Mouse (Mus musculus) C2C12 (cell line): ENCODE measurements around the gene Rhof. TPM values are rescaled to one million over a fixed set of nuclear protein-coding genes. Genes with fewer than 3 reads are reported as not detected.

Experiments
- H3K27me3 ChIP-seq: one replicate; pipeline ENCODE4 v1.6.1; 2011; ENCODE audit not compliant: control insufficient read depth, insufficient read depth, insufficient read length
- H3K36me3 ChIP-seq: one replicate; pipeline ENCODE4 v1.6.1; 2011; ENCODE audit not compliant: control insufficient read depth, insufficient read depth
- H3K4me3 ChIP-seq: one replicate; pipeline ENCODE4 v1.5.1; 2011; ENCODE audit warnings: mild to moderate bottlenecking, control low read depth; ENCODE audit not compliant: poor library complexity, insufficient read depth, severe bottlenecking
- H3K79me2 ChIP-seq: one replicate; pipeline ENCODE4 v1.6.1; 2011; ENCODE audit not compliant: control insufficient read depth, insufficient read depth
- H3K79me3 ChIP-seq: one replicate; pipeline ENCODE4 v1.6.1; 2011; ENCODE audit warnings: low read depth, control low read depth
- H3ac ChIP-seq: one replicate; pipeline ENCODE3; 2011; ENCODE audit warnings: low read depth; ENCODE audit not compliant: control insufficient read depth, insufficient read length
- CEBPB ChIP-seq: IDR thresholded peaks from one replicate; pipeline ENCODE4 v1.6.1; 2011; ENCODE audit warnings: low read depth, mild to moderate bottlenecking, control low read depth, moderate library complexity
- CTCF ChIP-seq: IDR thresholded peaks from one replicate; pipeline ENCODE4 v1.5.1; 2011; ENCODE audit not compliant: control insufficient read depth, insufficient read depth, insufficient read length
- FOSL1 ChIP-seq: IDR thresholded peaks from one replicate; pipeline ENCODE4 v1.8.0; 2011; ENCODE audit warnings: mild to moderate bottlenecking, low read length; ENCODE audit not compliant: poor library complexity, insufficient read depth, severe bottlenecking
- MAX ChIP-seq: IDR thresholded peaks from one replicate; pipeline ENCODE4 v1.6.1; 2011; ENCODE audit warnings: mild to moderate bottlenecking, control low read depth
- MYOD1 ChIP-seq: IDR thresholded peaks from one replicate; pipeline ENCODE4 v1.6.1; 2011; ENCODE audit warnings: low read depth; ENCODE audit not compliant: control insufficient read depth, insufficient read length
- MYOG ChIP-seq: IDR thresholded peaks from one replicate; pipeline ENCODE4 v1.6.1; 2011; ENCODE audit not compliant: control insufficient read depth, insufficient read length; ENCODE audit errors: extremely low read depth
- USF1 ChIP-seq: IDR thresholded peaks from one replicate; pipeline ENCODE4 v1.6.1; 2011; ENCODE audit warnings: low read depth, mild to moderate bottlenecking, control low read depth, moderate library complexity
- polyA plus RNA-seq: library from polyadenylated mRNA; unstranded; fragments of >200 nt; fragmentation: generic; extraction: Trizol; gene quantifications from one replicate; pipeline ENCODE4 v1.2.1, GENCODE M21; 2012; ENCODE audit warnings: missing spikeins

Gene Rhof
- polyA plus RNA-seq, 1 experiment = 1.9 TPM

- peaks cover 9% of the 10 kb centered on the region for H3K36me3 ChIP-seq
- no peaks in the 10 kb centered on the region for H3K79me3 ChIP-seq
- no peak within 1 kb of the TSS for H3ac ChIP-seq
- H3K79me2 ChIP-seq = no peaks in the 10 kb centered on the region
- no peak within 1 kb of the TSS for H3K4me3 ChIP-seq
- TF ChIP-seq FOSL1 (no peak), MAX (no peak), CTCF (no peak), USF1 (no peak), MYOD1 (no peak), CEBPB (no peak), MYOG (no peak)
- no peaks in the 10 kb centered on the region for H3K27me3 ChIP-seq
These were observed 36.8 kb upstream of the Rhof start, which contains the start of gene Psmd9 for GRCm38 (mm10) chr5:123169284-123169683. Psmd9 (plus strand) TSS chr5:123169413.

GRCm38 (mm10) chr5:123167591-123167990, 35.1 kb upstream of the Rhof start:
- no peak overlapping the region for H3K4me3 ChIP-seq
- no peak for TF ChIP-seq USF1
- no peak for TF ChIP-seq MYOG
- no peak for TF ChIP-seq MAX
- no peak for TF ChIP-seq MYOD1
- TF ChIP-seq CTCF = no peak
- TF ChIP-seq FOSL1 = no peak
- TF ChIP-seq CEBPB = no peak
- no peaks in the 10 kb centered on the region for H3K27me3 ChIP-seq
- peaks cover 23% of the 10 kb centered on the region for H3K36me3 ChIP-seq
- no peaks in the 10 kb centered on the region for H3K79me3 ChIP-seq
- H3K79me2 ChIP-seq = no peaks in the 10 kb centered on the region
- no peak overlapping the region for H3ac ChIP-seq

- H3K79me2 ChIP-seq = no peaks in the 10 kb centered on the region
- TF ChIP-seq USF1 (no peak), CEBPB (no peak), CTCF (no peak), MAX (no peak), MYOD1 (no peak), FOSL1 (no peak), MYOG (no peak)
- peaks cover 27% of the 10 kb centered on the region for H3K36me3 ChIP-seq
- H3K27me3 ChIP-seq = no peaks in the 10 kb centered on the region
- no peak overlapping the region for H3K4me3 ChIP-seq
- H3ac ChIP-seq = no peak overlapping the region
- H3K79me3 ChIP-seq = no peaks in the 10 kb centered on the region
These were observed 33.9 kb upstream of the Rhof start for GRCm38 (mm10) chr5:123166437-123166836.

DNA sequence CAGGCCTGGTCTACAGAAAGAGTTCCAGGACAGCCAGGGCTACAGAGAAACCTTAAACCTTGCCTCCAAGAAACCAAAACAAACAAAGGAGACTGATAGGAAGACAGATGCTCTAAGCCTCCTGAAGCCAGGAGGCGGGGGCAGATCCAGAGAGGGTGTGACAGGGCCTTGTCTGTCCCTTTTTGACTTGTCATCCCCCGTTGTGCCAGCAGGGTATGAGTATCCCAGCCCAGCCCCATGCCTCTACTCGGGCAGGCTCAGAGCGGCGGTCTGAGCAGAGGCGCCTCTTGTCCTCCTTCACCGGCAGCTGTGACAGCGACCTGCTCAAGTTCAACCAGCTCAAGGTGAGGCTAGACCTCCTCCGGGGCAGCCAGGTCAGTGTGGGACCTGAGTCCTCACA, 30.4 kb upstream of the Rhof start:
- Histone ChIP-seq H3K36me3 (peaks cover 50% of the 10 kb centered on the region), H3K4me3 (no peak overlapping the region), H3K79me2 (no peaks in the 10 kb centered on the region), H3ac (no peak overlapping the region), H3K27me3 (no peaks in the 10 kb centered on the region), H3K79me3 (no peaks in the 10 kb centered on the region)
- TF ChIP-seq MYOG = no peak
- no peak for TF ChIP-seq MAX
- TF ChIP-seq CTCF = no peak
- TF ChIP-seq CEBPB = no peak
- TF ChIP-seq USF1 = no peak
- no peak for TF ChIP-seq MYOD1
- TF ChIP-seq FOSL1 = no peak

DNA sequence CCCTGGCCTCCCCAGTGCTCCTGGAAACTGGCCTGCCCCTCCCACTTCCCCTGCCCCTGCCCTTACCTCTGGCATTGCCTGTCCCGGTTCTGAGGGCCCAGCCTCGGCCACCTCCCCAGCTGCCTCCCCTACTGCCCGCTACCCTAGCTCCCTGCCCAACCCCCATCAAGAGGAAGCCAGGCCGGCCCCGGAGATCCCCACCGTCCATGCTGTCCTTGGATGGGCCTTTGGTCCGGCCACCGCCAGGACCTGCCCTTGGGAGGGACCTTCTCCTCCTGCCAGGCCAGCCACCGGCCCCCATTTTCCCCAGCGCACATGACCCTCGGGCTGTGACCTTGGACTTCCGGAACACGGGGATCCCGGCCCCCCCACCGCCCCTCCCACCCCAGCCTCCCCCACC, 27.8 kb upstream of the Rhof start:
- H3K79me3 ChIP-seq = no peaks in the 10 kb centered on the region
- no peak for TF ChIP-seq CTCF
- TF ChIP-seq MAX = no peak
- TF ChIP-seq USF1 = no peak
- no peak for TF ChIP-seq MYOG
- no peak for TF ChIP-seq FOSL1
- no peak overlapping the region for H3K4me3 ChIP-seq
- H3K27me3 ChIP-seq = no peaks in the 10 kb centered on the region
- peaks cover 54% of the 10 kb centered on the region for H3K36me3 ChIP-seq
- no peak overlapping the region for H3ac ChIP-seq
- no peaks in the 10 kb centered on the region for H3K79me2 ChIP-seq

- peaks cover 55% of the 10 kb centered on the region for H3K36me3 ChIP-seq
- H3ac ChIP-seq = no peak overlapping the region
- TF ChIP-seq MYOG (no peak), CTCF (no peak), USF1 (no peak), MAX (no peak), CEBPB (no peak), MYOD1 (no peak), FOSL1 (no peak)
- no peaks in the 10 kb centered on the region for H3K27me3 ChIP-seq
- H3K79me2 ChIP-seq = no peaks in the 10 kb centered on the region
- H3K4me3 ChIP-seq = no peak overlapping the region
- H3K79me3 ChIP-seq = no peaks in the 10 kb centered on the region
These were observed 27.4 kb upstream of the Rhof start for GRCm38 (mm10) chr5:123159866-123160265.
